Mouse (Mus musculus) gastrocnemius, postnatal 14 days (tissue): Measurements from ENCODE around the gene Med13l. TPM values are rescaled to one million over a fixed set of nuclear protein-coding genes. Genes with fewer than 3 reads are reported as not detected.
A peak's percentile ranks its signal among the peaks of the same experiment; 100 is the strongest.

ENCODE experiments used
- DNase-seq: peaks from one replicate; pipeline ENCODE4 v3.0.0; 2021; ENCODE audit warnings: mixed read lengths
- intact Hi-C: fragments of 180-260 bp; cut with DNase I; formaldehyde crosslinking; loops from one replicate; pipeline ENCODE4 v1.15.1; 2025; ENCODE audit warnings: low total_unique reads
- total RNA-seq, 2 experiments: library from RNA; stranded (reverse); gene quantifications; 2 replicates each; pipeline ENCODE4 v1.2.3; 2021

The Med13l gene
- total RNA-seq, 2 experiments from 2014 or later: 22.0 to 24.1 TPM

DNA sequence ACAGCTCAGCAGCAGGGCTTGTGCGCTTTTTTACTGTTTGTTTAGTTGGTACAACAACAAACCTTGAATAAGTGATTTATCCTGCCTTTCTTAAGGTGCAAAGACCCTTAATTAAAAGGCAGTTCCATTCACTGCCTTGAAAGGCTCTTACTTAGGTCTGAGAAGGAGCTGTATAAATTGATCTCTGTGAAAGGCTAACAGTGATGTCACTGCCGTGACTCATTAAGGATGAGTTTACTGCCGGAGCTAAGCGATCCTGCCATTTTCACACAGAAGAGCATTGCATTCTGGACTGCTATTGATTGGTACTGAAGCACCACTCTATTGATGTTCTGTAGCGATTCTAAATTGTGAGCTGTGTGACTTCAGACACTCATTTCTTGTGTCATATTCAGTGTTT is 113.4 kb downstream of the Med13l start:
- DNase-seq: no peak

GRCm38 (mm10) chr5:118674321-118674720 is 113.8 kb downstream of the Med13l start:
- DNase-seq: no peak
- intact Hi-C loops: no loop called here

More for the DNA sequence above, 113.4 kb downstream of the Med13l start:
- intact Hi-C loops: no loop called here

GRCm38 (mm10) chr5:118675697-118676096 is 115.2 kb downstream of the Med13l start:
- intact Hi-C loops: no loop called here
- no peak for DNase-seq

DNA sequence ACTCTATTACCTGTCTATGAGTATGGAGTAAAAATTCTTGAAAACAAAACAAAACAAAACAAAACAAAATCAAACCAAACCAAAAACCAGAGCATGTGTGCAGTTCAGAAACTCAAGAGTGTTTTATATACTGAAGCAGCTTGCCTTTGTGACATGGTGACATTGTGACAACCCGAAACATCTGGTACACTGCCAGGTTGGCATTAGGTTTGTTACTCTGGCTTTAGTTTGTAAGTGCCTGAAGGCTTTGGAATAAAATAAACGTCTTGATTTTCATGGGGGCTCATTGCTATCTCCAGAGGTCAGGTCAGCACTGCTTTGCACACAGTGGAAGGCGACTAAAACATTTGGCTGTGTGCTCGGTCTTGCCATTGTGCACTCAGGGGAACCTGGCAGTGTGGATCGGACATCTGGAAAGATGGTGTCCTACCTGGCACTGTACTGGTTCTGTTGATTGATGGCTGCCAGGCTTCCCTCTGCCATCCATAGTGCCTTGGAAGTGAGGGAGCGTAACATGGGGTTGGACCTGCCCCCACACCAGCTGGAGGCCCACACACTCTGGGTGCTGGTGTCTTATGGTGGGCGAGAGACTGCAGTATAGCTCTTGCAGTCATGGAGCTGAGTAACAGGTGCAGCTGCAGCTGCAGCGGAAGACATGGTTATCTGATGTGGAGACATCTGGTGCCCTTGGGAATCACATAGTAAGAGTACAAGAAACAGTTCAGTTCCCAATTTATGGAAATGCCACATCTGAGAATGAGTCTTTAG is 115.9 kb downstream of the Med13l start:
- no peak for DNase-seq
- intact Hi-C loops: no loop called here

- intact Hi-C loops: no loop called here
- DNase-seq: no peak
Measured at GRCm38 (mm10) chr5:118679283-118679835, 118.9 kb downstream of the Med13l start.

- peak; percentile 38 for DNase-seq
- intact Hi-C loops: no loop called here
Measured at GRCm38 (mm10) chr5:118680853-118681252, 120.4 kb downstream of the Med13l start.

GRCm38 (mm10) chr5:118682007-118682406 is 121.5 kb downstream of the Med13l start:
- intact Hi-C loops: no loop called here
- DNase-seq: no peak

DNA sequence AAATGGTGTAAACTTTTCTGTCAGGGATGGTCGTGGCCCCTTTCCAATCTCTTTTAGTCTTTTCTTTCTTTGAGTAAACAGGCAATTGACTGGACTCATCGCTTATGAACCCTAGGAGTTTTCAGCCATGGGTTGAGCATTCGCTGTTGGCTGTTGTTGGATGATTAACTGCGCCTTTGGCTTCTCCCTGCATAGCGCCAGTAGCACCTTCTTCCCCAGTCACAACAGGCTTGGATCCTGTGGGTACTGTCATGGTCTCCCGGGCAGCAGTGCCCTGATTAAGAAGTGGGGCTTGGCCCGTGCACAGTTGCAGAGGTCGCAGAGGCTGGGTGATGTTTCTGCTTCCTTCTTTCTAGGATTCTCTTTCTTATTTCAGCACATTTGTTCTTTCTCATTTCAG is 124.7 kb downstream of the Med13l start:
- intact Hi-C loops: no loop called here
- DNase-seq: no peak

DNA sequence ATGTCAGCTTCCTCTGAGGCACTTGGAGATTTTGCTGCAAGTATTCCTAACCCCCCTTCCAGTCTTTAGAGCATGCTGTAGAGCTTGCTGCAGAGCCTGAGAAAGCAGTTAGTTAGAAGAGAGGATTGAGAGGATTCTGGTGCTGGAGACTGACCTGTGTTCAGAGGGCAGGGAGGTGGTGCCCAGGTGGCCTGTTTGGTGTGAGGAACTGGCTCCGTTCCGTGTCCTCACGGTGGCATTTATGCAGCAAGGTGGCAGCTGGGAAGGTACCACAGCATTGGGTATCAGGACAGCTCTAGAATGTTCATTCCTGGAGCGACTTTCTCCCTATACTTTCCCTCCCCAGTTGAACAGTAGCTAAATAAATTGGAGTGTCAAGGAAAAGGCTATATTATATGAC is 125.5 kb downstream of the Med13l start:
- no peak for DNase-seq
- intact Hi-C loops: no loop called here

- no peak for DNase-seq
- intact Hi-C loops: no loop called here
Measured at GRCm38 (mm10) chr5:118688886-118689835, 128.7 kb downstream of the Med13l start.

DNA sequence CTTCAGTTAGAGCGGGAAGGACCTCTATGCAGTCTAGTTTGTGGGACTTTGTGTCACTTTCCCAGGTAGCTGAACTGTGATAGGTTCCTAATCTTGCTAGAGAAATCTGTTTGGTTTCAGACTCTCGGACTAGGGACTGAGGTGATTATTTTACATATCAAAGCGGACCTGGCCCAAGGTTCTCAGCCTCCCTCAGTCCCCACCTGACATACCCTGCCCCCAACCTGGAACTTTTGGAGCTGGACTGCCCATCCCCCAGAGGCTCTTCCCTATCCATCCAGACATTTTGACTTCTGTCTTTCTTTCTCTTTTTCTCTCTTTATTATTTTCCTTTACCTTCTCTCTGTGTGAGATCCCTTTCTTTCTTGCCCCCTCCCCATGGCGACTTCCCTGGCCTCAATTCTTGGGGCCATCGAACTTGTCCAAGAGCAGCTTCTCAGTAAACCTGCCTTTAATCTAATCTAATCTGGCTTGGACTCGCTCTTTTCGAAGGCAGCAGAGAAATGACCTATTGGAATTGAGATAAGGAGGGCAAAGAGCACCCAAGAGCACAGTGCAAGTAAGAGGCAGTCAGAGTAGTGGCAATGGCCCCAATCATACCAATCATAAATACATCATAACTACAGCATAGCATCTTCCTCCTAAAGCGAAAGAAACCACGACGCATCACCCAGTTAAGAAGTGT is 130.7 kb downstream of the Med13l start:
- DNase-seq: no peak
- intact Hi-C loops: no loop called here

DNA sequence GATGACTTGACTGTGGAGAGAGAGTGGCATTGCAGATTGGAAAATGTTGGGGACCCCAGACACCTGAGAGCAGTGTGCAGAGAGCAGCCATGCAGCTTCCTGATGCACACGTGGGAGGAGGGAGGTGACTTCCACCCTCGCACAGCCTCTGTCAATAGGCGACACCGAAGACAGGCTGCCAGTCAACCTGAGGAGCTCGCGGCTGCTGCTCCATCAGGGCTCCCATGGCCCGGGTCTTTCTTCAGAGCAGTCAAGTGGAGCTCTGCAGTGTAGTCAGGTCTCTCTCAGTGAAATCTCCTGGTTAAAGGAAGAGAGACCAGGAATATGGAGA is 131.2 kb downstream of the Med13l start:
- intact Hi-C loops: no loop called here
- DNase-seq: no peak

GRCm38 (mm10) chr5:118693996-118694395 is 133.5 kb downstream of the Med13l start:
- intact Hi-C loops: no loop called here
- DNase-seq: no peak

DNA sequence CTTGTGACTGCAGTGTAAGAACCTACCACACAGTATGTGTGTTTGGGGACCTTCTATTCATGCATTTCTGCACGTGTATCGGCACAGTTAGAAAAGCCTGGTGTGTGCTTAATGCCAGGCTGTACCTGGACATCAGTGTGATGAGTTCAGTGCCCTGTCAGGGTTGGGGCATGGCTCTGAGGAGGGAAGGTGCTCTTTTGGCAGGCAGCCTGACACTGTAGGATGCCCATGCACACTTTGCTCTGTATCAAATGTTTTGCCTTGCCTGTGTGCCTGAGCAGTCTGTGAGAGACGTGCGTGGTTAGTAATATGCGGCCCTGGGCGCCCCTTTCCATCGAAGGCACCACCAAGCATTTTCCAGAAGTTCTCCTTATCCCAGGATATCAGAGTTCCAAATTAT is 136.6 kb downstream of the Med13l start:
- no peak for DNase-seq
- intact Hi-C loops: no loop called here

- no peak for DNase-seq
- intact Hi-C loops: no loop called here
Measured at GRCm38 (mm10) chr5:118700978-118701377, 140.5 kb downstream of the Med13l start.

DNA sequence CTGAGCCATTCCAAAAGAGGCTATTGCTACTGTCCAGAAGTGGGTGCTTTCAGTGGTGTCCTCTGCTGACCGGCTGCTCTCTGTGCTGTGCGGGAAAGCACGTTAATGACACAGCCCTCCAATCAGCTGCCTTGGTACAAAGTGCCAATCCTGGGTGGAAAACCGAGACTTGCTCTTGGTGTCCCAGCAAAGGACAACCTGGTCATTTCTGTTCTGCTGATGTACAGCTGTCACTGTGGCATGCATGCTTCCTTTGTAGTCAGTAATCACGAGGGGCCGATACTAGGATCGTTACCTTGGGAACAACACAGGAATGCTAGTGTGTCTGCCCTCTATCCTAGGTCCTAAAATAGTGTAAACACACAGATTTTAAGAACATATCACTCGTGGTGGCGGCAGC is 142.2 kb downstream of the Med13l start:
- no peak for DNase-seq
- intact Hi-C loops: no loop called here

DNA sequence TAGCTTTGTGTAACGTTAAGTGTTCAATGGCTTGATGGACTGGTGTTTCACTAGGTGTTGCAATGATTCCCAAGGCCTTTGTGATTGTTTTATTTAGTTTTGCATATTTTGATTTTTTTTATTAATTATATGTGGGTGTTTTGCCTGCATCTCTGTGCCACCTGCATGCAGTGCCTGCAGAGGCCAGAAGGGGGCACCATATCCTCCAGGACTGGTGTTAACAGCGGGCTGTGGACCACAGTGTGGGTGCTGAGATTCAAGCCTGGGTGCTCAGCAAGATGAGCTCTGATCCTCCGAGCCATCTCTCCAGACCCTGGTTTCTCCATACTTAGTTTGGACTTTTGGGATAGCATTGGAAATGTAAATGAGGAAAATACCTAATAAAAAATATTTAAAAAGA is 143.7 kb downstream of the Med13l start:
- no peak for DNase-seq
- intact Hi-C loops: no loop called here

DNA sequence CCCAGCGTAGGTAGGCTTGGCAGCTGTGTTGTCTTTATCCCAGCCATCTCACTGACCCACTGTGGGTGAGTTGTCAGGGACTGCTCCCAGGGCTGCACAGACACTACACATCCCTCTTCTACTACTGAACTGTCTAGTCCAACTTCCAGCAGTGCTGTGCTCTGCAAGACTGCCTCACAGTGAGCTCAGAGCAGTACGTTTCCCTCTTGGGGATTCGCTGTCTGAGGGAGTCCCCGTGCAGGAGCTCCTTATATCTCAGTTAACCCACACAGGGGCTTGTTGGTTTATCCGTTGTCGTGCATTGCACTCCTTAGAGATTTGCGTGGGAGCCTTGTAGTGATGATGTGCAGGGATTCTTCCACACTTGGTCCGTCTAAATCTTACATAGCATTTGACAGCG is 144.5 kb downstream of the Med13l start:
- no peak for DNase-seq
- intact Hi-C loops: loop anchor here (5.0 kb wide), 1 partner anchor 108 kb away; no protein-coding TSS in a partner anchor

- intact Hi-C loops: loop anchor here (5.0 kb wide), 1 partner anchor 109 kb away; no protein-coding TSS in a partner anchor
- no peak for DNase-seq
Measured at GRCm38 (mm10) chr5:118706009-118706408, 145.5 kb downstream of the Med13l start.

- intact Hi-C loops: loop anchor here (5.0 kb wide), 1 partner anchor 109 kb away; no protein-coding TSS in a partner anchor
- DNase-seq: no peak
Measured at GRCm38 (mm10) chr5:118706414-118706813, 145.9 kb downstream of the Med13l start.
